Mouse (Mus musculus) bone marrow macrophage, adult 2 months (primary cell): ENCODE measurements around the gene Baz2b.
A peak's percentile ranks its signal among the peaks of the same experiment; 100 is the strongest.

Source experiments
- CTCF ChIP-seq: IDR thresholded peaks from 2 replicates; pipeline ENCODE4 v1.5.1; 2012; ENCODE audit warnings: low read depth, mild to moderate bottlenecking, low read length, moderate library complexity
- POLR2A ChIP-seq: IDR thresholded peaks from 2 replicates; pipeline ENCODE4 v1.6.1; 2012; ENCODE audit warnings: mild to moderate bottlenecking, low read depth, low read length, borderline replicate concordance

GRCm38 (mm10) chr2:60173190-60173589, 36.4 kb downstream of the Baz2b start:
- TF ChIP-seq CTCF (0 out of 2 replicates have a peak, but pooled peaks have one; percentile 10), POLR2A (no peak)
